Mouse (Mus musculus) thymus, postnatal 25 days (tissue): ENCODE results near the gene Fcgrt.
A peak's percentile ranks its signal among the peaks of the same experiment; 100 is the strongest.

Experiments
- DNase-seq: peaks from one replicate; pipeline ENCODE4 v3.0.0; 2022

The Fcgrt gene

GRCm38 (mm10) chr7:45052862-45053116, 50.9 kb downstream of the Fcgrt start, which contains the start of gene Prr12:
Gene Prr12, minus strand, starts transcription at chr7:45052881.
- DNase-seq = no peak

GRCm38 (mm10) chr7:45052181-45052861, 51.3 kb downstream of the Fcgrt start:
- peak; percentile 47 for DNase-seq

GRCm38 (mm10) chr7:45051601-45051974, 52.1 kb downstream of the Fcgrt start:
- no peak for DNase-seq

GRCm38 (mm10) chr7:45050945-45051600, 52.6 kb downstream of the Fcgrt start:
- DNase-seq = peak; percentile 49

- no peak for DNase-seq
Observed at GRCm38 (mm10) chr7:45048923-45049657, 54.6 kb downstream of the Fcgrt start.

GRCm38 (mm10) chr7:45048001-45048890, 55.4 kb downstream of the Fcgrt start:
- DNase-seq = no peak

- no peak for DNase-seq
Observed at GRCm38 (mm10) chr7:45047491-45047890, 56.2 kb downstream of the Fcgrt start.

- DNase-seq = no peak
Observed at GRCm38 (mm10) chr7:45046853-45047350, 56.7 kb downstream of the Fcgrt start.

- no peak for DNase-seq
Observed at GRCm38 (mm10) chr7:45045741-45046140, 57.9 kb downstream of the Fcgrt start.

- DNase-seq = no peak
Observed at GRCm38 (mm10) chr7:45043307-45043706, 60.3 kb downstream of the Fcgrt start.
